Mouse (Mus musculus) heart, postnatal 14 days (tissue): Measurements from ENCODE around the gene Slc15a3. TPM values are rescaled to one million over a fixed set of nuclear protein-coding genes. Genes with fewer than 3 reads are reported as not detected.

Experiments used
- DNase-seq, 2 experiments: peaks; one replicate each; pipeline ENCODE4 v3.0.0; 2021 to 2022
- intact Hi-C: fragments of 180-260 bp; cut with DNase I; formaldehyde crosslinking; loops from one replicate; pipeline ENCODE4 v1.15.1; 2025
- total RNA-seq, 2 experiments: library from RNA; stranded (reverse); gene quantifications; 2 replicates each; pipeline ENCODE4 v1.2.3; 2021

Slc15a3 gene
- total RNA-seq, 2 experiments from 2014 or later, result 2.6 to 2.9 TPM

DNA sequence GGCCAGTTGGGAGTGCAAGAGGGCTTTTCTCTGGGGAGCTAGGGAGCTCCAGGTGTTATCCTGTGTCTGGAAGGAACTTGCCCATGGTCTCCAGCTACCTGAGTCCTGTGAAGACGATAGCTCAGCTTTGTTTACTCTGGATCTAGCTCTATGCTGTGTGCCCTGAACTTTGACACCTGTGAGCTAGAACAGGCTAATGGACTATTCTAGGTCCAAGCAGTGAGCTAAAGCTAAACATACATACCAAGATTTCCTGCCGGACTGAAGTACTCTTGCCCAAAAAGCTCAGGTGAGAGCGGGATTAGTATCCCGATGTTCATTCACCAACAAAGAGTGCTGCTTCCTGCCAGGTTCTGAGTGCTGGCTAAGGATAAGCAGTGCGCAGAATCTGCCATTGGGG lies 65.0 kb downstream of the Slc15a3 start:
- DNase-seq, result no peak
- intact Hi-C loops, result no loop called here

DNA sequence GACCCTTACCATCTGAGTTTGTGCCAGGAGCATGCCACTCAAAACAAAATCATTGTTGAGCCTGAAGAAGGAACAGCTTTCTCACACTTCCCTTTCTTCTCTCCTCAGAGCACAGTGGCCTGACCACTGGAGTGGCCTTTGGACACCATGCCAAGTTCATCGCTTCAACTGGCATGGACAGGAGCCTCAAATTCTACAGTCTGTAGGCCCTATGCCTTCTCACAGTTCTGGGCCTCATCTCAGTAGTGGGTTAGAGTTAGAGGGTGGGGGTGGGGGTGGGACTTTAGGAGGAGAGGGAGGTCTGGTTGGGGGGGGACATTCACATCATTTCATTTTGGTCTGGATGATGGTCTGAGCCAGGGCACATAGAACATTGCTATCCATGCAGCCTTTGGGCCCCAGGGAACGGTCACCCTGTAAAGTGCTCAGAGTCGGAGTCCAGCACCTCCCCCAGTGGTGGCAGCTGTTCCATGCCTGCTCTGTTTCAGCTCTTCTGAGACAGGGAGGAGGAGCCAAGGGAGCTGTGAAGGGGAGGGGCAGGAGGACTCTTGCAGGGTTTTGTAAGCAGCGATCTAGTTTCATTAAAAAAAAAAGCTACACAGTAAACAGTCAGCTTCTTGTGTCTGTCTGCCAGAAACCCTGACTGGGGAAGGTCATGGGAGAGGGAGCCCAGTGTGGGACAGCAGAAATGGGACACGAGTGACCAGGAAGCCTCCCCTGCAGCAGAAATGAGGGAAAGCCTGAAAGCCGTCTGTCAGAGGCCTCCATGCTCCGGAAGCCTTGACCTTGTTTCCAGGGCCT lies 65.6 kb downstream of the Slc15a3 start:
- intact Hi-C loops, result no loop called here

DNA sequence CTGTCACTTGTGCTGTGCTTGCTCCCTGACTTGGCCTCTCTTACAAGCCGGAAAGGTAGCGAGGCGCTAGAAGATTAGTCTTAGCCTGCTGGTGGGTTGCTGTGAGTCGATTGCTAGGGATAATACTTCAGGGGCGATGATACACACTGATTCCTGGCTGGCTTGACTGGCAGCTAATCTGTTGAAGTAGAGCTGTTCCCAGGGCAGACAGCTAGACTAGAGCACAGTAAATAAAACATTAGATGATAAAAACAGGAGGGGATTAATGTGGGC lies 66.1 kb downstream of the Slc15a3 start:
- intact Hi-C loops, result no loop called here
- no peak for DNase-seq

More for the DNA sequence above, 65.6 kb downstream of the Slc15a3 start:
- DNase-seq, result peak; percentile 68 to 75

DNA sequence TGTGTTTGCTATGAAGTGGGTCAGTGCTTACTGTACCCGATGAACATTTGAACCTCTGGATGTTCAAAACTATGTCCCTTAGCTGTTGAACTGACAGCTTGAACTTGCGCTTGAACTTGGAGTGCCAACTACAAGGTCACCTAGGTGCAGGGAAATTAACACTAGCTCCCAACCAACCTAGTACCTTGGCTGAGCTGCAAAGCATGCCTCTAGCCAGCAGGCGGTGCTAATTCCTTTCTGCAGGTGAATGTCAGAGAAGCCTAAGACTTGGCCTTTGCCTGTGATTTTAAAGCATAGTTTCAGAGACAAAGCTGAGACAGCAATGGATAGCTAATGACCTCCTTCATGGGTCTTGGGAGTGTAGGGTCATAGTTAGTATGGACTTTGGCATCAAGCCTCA lies 68.4 kb downstream of the Slc15a3 start:
- intact Hi-C loops, result loop anchor here (2.0 kb wide), 1 partner anchor 51 kb away; no protein-coding TSS in a partner anchor
- peak; percentile 51 to 75 for DNase-seq

Other genes with a start within 250 kb of the Slc15a3 start
- gene Ddb1, start 234.4 kb upstream of the Slc15a3 start, total RNA-seq, result 100 to 1,000 TPM; 181 to 185 TPM
- gene Tkfc, start 234.1 kb upstream of the Slc15a3 start, total RNA-seq, result 10 to 100 TPM in 1 of 2 experiments, 1 to 10 TPM in 1; 8.2 to 10.1 TPM
- under 1 TPM in 1 of 2 experiments, not detected in 1; 0.45 TPM for gene Vwce, start 205.5 kb upstream of the Slc15a3 start, total RNA-seq
- not detected for gene Pga5, start 161.7 kb upstream of the Slc15a3 start, total RNA-seq
- 10 to 100 TPM; 18.6 to 20.0 TPM for gene Vps37c, start 151.0 kb upstream of the Slc15a3 start, total RNA-seq
- gene Cd5, start 100.7 kb upstream of the Slc15a3 start, total RNA-seq, result 1 to 10 TPM in 1 of 2 experiments, under 1 TPM in 1; 0.36 to 4.9 TPM
- gene Cd6, start 9.7 kb upstream of the Slc15a3 start, total RNA-seq, result 1 to 10 TPM in 1 of 2 experiments, under 1 TPM in 1; 0.41 to 3.6 TPM
- 10 to 100 TPM; 18.6 to 23.6 TPM for gene Tmem132a, start 30.2 kb downstream of the Slc15a3 start, total RNA-seq
- gene Tmem109, start 42.3 kb downstream of the Slc15a3 start, total RNA-seq, result 10 to 100 TPM; 80.3 to 85.0 TPM
- gene Prpf19, start 55.5 kb downstream of the Slc15a3 start, total RNA-seq, result 100 to 1,000 TPM; 184 to 192 TPM
- not detected for gene Zp1, start 80.9 kb downstream of the Slc15a3 start, total RNA-seq
- under 1 TPM in 1 of 2 experiments, not detected in 1; 0.14 TPM for gene Ptgdr2, start 97.4 kb downstream of the Slc15a3 start, total RNA-seq
- gene Ccdc86, start 109.5 kb downstream of the Slc15a3 start, total RNA-seq, result 1 to 10 TPM; 5.3 to 6.4 TPM
- gene Ms4a10, start 134.9 kb downstream of the Slc15a3 start, total RNA-seq, result not detected
- gene Ms4a15, start 153.5 kb downstream of the Slc15a3 start, total RNA-seq, result not detected
- not detected for gene Ms4a18, start 178.3 kb downstream of the Slc15a3 start, total RNA-seq
- gene Ms4a8a, start 241.4 kb downstream of the Slc15a3 start, total RNA-seq, result 1 to 10 TPM; 1.8 to 2.7 TPM